Mouse (Mus musculus) small intestine, adult 2 months (tissue): ENCODE measurements at regions not wholly inside any gene's neighbourhood (a gene's known extent, or its start where the extent isn't known, plus 50 kb on each side); places are given as distances from the start of the nearest gene placed in this dataset.

ENCODE experiments used
- H3K27ac ChIP-seq: fragments of 200-500 bp; 2 replicates; pipeline ENCODE4 v1.5.1; 2012; ENCODE audit warnings: low read depth, low read length, control low read depth, inconsistent platforms; ENCODE audit not compliant: insufficient read depth
- H3K27me3 ChIP-seq: fragments of 200-500 bp; 2 replicates; pipeline ENCODE4 v1.6.1; 2012; ENCODE audit warnings: mild to moderate bottlenecking, moderate library complexity, low read length, inconsistent platforms; ENCODE audit not compliant: control insufficient read depth, insufficient read depth
- H3K36me3 ChIP-seq: fragments of 200-500 bp; 2 replicates; pipeline ENCODE4 v1.6.1; 2012; ENCODE audit warnings: mild to moderate bottlenecking, low read length, control low read depth, inconsistent platforms; ENCODE audit not compliant: control insufficient read depth, insufficient read depth
- H3K4me1 ChIP-seq: fragments of 200-500 bp; 2 replicates; pipeline ENCODE4 v1.6.1; 2012; ENCODE audit warnings: low read length, inconsistent platforms, mixed read lengths; ENCODE audit not compliant: control insufficient read depth, insufficient read depth, insufficient read length
- H3K4me3 ChIP-seq: fragments of 200-500 bp; 2 replicates; pipeline ENCODE4 v1.5.1; 2012; ENCODE audit warnings: low read depth, mild to moderate bottlenecking, control low read depth, inconsistent platforms, low read length, moderate library complexity
- CTCF ChIP-seq: fragments of 200-500 bp; IDR thresholded peaks from 2 replicates; pipeline ENCODE4 v1.5.1; 2012; ENCODE audit warnings: low read depth, mild to moderate bottlenecking, control low read depth, inconsistent platforms, low read length, moderate library complexity, mixed read lengths; ENCODE audit not compliant: insufficient replicate concordance, insufficient read length; ENCODE audit errors: extremely low read depth
- POLR2A ChIP-seq: fragments of 200-500 bp; IDR thresholded peaks from 2 replicates; pipeline ENCODE4 v1.6.1; 2012; ENCODE audit warnings: low read depth, mild to moderate bottlenecking, control low read depth, inconsistent platforms, low read length, moderate library complexity
- WGBS: fragments of 180-500 bp; shearing (Covaris S2); methylation state at CpG from one replicate; pipeline ENCODE4 v1.1.7; 2018; 5-methylcytosine and 5-hydroxymethylcytosine counted together

GRCm38 (mm10) chr10:17074402-17075027 is 648.5 kb upstream of the Cited2 start:
- Histone ChIP-seq H3K27ac (no peak overlapping the region), H3K36me3 (no peaks in the 10 kb centered on the region), H3K4me3 (no peak overlapping the region), H3K4me1 (peaks cover 4% of the 10 kb centered on the region; the same call in 1 of the 2 replicates), H3K27me3 (no peaks in the 10 kb centered on the region)
- 75% methylated on average over 6 of the region's 6 CpGs for WGBS
- TF ChIP-seq CTCF (no peak), POLR2A (no peak)

- Histone ChIP-seq H3K36me3 (no peaks in the 10 kb centered on the region), H3K27ac (no peak overlapping the region), H3K27me3 (no peaks in the 10 kb centered on the region), H3K4me3 (no peak overlapping the region), H3K4me1 (peaks cover 4% of the 10 kb centered on the region; the same call in 1 of the 2 replicates)
- TF ChIP-seq CTCF (no peak), POLR2A (no peak)
- WGBS, result 35% methylated on average over 4 of the region's 4 CpGs
Measured at GRCm38 (mm10) chr10:17075147-17075546, 647.9 kb upstream of the Cited2 start.

- no peaks in the 10 kb centered on the region for H3K27me3 ChIP-seq
- WGBS, result 17% methylated on average over 2 of the region's 2 CpGs
- no peaks in the 10 kb centered on the region for H3K36me3 ChIP-seq
- no peak overlapping the region for H3K27ac ChIP-seq
- H3K4me3 ChIP-seq, result no peak overlapping the region
- TF ChIP-seq CTCF (no peak), POLR2A (no peak)
- H3K4me1 ChIP-seq, result peaks cover 4% of the 10 kb centered on the region; the same call in 1 of the 2 replicates
Measured at GRCm38 (mm10) chr10:17075576-17075975, 647.4 kb upstream of the Cited2 start.

GRCm38 (mm10) chr10:17076186-17076585 is 646.8 kb upstream of the Cited2 start:
- Histone ChIP-seq H3K4me3 (no peak overlapping the region), H3K4me1 (peaks cover 4% of the 10 kb centered on the region; the same call in 1 of the 2 replicates), H3K27ac (no peak overlapping the region), H3K27me3 (no peaks in the 10 kb centered on the region), H3K36me3 (no peaks in the 10 kb centered on the region)
- TF ChIP-seq POLR2A (no peak), CTCF (no peak)
- WGBS, result 78% methylated on average over 4 of the region's 4 CpGs

GRCm38 (mm10) chr10:17077580-17077979 is 645.4 kb upstream of the Cited2 start:
- no peaks in the 10 kb centered on the region for H3K36me3 ChIP-seq
- H3K4me1 ChIP-seq, result peaks cover 4% of the 10 kb centered on the region; the same call in 1 of the 2 replicates
- no peak overlapping the region for H3K27ac ChIP-seq
- no peaks in the 10 kb centered on the region for H3K27me3 ChIP-seq
- WGBS, result 92% methylated on average over 2 of the region's 2 CpGs
- no peak for TF ChIP-seq CTCF
- no peak for TF ChIP-seq POLR2A
- no peak overlapping the region for H3K4me3 ChIP-seq

- H3K27me3 ChIP-seq, result no peaks in the 10 kb centered on the region
- no peaks in the 10 kb centered on the region for H3K36me3 ChIP-seq
- no peak overlapping the region for H3K27ac ChIP-seq
- TF ChIP-seq POLR2A (no peak), CTCF (no peak)
- 55% methylated on average over 5 of the region's 5 CpGs for WGBS
- no peak overlapping the region for H3K4me3 ChIP-seq
- H3K4me1 ChIP-seq, result no peaks in the 10 kb centered on the region
Measured at GRCm38 (mm10) chr10:17080818-17081217, 642.2 kb upstream of the Cited2 start.

GRCm38 (mm10) chr10:17082926-17083325 is 640.1 kb upstream of the Cited2 start:
- H3K27me3 ChIP-seq, result no peaks in the 10 kb centered on the region
- no peak overlapping the region for H3K27ac ChIP-seq
- no peaks in the 10 kb centered on the region for H3K4me1 ChIP-seq
- no peaks in the 10 kb centered on the region for H3K36me3 ChIP-seq
- no peak for TF ChIP-seq POLR2A
- TF ChIP-seq CTCF, result no peak
- WGBS, result 89% methylated on average over 4 of the region's 4 CpGs
- H3K4me3 ChIP-seq, result no peak overlapping the region

- TF ChIP-seq POLR2A (no peak), CTCF (no peak)
- H3K4me1 ChIP-seq, result no peaks in the 10 kb centered on the region
- H3K36me3 ChIP-seq, result no peaks in the 10 kb centered on the region
- H3K27ac ChIP-seq, result no peak overlapping the region
- H3K4me3 ChIP-seq, result no peak overlapping the region
- WGBS, result 65% methylated on average over 1 of the region's 1 CpGs
- no peaks in the 10 kb centered on the region for H3K27me3 ChIP-seq
Measured at GRCm38 (mm10) chr10:17102065-17102464, 621.0 kb upstream of the Cited2 start.
